Mouse (Mus musculus): ENCODE results near the gene Hist1h1d. TPM values are rescaled to one million over a fixed set of nuclear protein-coding genes. Genes with fewer than 3 reads are reported as not detected.
A peak's percentile ranks its signal among the peaks of the same experiment; 100 is the strongest.
"Not testable (repeated sequence)": the region's sequence is repeated elsewhere in the genome, so short reads cannot be mapped to it uniquely, and the experiment has no call there.

Gene Hist1h1d
- total RNA-seq, 2 experiments from 2014 or later: 3.5 TPM

DNA sequence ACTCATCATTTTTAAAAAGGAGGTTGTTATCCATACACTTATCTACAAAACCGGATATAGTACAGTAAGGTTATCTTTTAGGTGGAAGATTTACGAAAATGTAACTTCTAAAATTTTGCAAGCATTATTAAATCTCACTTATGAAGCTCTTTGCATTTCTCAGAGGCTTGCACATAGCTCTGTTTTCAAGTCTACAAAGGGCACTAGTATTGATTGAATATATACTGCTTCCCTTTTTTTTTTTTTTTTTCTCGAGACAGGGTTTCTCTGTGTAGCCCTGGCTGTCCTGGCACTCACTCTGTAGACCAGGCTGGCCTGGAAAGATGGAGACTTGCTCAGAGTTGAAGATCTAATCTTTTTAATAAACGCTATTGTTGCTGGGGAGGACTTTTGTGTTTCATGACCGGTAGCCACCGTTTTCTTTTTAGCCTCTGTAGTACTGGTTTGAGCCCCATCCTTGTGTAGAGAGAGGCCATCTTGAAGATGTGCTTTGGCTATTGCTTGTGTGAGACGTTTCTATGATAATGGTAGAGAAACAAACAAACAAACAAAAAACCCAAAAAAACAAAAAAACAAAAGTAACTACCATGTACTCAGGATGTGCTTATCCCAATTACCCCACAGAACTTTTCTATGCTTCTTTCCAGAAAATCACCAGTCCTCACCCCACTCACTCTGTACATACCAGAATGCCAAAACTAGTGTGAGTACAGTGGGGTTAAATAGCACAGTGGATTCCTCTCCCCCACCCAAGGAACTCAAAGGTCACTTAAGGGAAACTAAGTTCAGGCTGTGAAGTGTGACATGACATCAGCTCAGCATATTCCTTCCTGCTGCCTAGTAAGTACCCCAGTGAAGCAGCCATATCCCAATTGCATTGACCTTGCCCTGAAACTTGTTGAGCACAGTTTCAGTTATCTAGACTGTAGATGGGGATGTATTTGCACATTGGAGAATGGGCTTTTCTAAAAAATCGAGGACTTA, 839 bp upstream of the Hist1h1d start:
- no peak for TF ChIP-seq CTCF (IDR thresholded peaks at IDR 0.05)
- DNase-seq (ENCODE audit: extremely low spot score in 1 of 2, low spot score in 2 of 2): no peak
- peak overlapping the region; percentile 72 for H3K27ac ChIP-seq
- H3K4me3 ChIP-seq: peak overlapping the region; percentile 53
- intact Hi-C loops (cut with DNase I): no loop called here

DNA sequence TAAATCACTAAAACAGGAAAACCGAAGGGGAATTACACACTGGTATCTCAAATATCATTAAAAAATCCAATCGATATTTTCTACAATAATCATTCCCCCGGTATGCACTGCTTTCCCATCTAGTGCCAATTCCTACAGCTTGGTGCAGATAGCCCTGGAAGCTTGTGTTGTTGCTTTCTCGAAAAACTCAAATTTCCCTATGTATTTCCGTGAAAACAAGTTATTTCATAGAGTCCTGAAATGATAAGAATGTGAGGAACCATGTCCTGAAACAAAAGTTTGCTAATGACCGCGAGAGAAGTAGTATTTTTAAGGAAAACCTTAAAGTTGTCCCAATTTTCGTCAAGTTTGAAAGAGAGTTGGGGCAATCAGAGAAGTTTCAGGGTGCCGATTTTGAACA, 1.3 kb downstream of the Hist1h1d start:
- TF ChIP-seq CTCF (IDR thresholded peaks at IDR 0.05): no peak
- Histone ChIP-seq H3K4me3 (peak overlapping the region; percentile 67), H3K27ac (peak overlapping the region; percentile 70)
- intact Hi-C loops (cut with DNase I): no loop called here
- no peak for DNase-seq (ENCODE audit: extremely low spot score in 1 of 2, low spot score in 2 of 2)

DNA sequence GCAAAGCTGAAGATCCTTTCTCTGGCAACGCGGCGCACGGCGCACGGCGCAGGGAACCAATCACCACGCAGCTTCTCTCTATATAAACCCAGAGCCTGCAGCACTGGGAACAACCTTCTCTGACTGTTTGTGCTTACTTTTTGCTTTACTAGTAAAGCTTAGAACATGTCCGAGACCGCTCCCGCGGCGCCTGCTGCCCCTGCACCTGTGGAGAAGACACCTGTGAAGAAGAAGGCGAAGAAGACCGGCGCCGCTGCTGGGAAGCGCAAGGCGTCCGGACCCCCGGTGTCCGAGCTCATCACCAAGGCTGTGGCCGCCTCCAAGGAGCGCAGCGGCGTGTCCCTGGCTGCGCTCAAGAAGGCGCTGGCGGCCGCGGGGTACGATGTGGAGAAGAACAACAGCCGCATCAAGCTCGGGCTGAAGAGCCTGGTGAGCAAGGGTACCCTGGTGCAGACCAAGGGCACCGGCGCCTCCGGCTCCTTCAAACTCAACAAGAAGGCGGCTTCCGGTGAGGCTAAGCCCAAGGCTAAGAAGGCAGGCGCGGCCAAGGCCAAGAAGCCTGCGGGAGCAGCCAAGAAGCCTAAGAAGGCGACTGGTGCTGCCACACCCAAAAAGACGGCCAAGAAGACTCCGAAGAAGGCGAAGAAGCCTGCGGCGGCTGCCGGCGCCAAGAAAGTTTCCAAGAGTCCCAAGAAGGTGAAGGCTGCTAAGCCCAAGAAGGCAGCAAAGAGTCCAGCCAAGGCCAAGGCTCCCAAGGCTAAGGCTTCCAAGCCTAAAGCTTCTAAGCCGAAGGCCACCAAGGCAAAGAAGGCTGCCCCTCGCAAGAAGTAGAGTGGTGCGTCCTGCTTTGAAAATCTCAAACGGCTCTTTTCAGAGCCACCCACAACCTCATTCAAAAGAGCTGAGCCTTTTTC, 2.1 kb downstream of the Hist1h1d start:
- Histone ChIP-seq H3K27ac (peak overlapping the region; percentile 70), H3K4me3 (peak overlapping the region; percentile 67)
- intact Hi-C loops (cut with DNase I): no loop called here
- TF ChIP-seq CTCF (IDR thresholded peaks at IDR 0.05): no peak
- DNase-seq (ENCODE audit: extremely low spot score in 1 of 2, low spot score in 2 of 2): peak; percentile 71 to 79

DNA sequence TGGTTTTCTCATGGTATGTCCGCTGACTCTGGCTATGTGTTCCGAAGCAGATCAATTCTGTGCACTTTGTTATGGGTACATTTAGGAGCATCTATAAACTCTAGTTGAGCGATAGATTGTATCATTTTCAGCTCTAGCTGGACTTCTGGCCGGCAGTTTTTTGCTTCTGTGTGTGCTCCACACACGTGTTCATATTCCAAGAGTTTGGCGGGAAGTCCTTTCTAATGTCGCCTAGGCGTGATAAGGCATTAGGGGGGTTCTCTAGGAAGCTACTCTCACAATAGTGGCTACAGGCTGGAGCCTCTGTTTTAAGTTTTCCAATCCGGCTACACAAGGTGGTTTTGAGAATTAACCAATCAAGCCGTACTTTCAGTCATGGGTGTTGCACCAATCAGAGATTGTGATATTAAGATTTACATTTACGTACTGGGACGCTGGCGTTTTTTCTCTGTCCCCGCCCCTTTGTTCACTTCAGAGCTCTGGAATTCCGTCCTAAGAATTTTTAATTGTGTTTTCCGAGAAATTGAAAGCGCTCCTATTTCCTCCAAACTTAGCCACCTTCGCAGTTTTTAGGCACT, 2.9 kb downstream of the Hist1h1d start:
- DNase-seq (ENCODE audit: extremely low spot score in 1 of 2, low spot score in 2 of 2): peak; percentile 50 to 60
- intact Hi-C loops (cut with DNase I): no loop called here
- TF ChIP-seq CTCF (IDR thresholded peaks at IDR 0.05): no peak
- Histone ChIP-seq H3K27ac (peak overlapping the region; percentile 82), H3K4me3 (peak overlapping the region; percentile 67)

GRCm38 (mm10) chr13:23556906-23557305, 3.8 kb downstream of the Hist1h1d start:
- intact Hi-C loops (cut with DNase I): no loop called here
- Histone ChIP-seq H3K27ac (no peak overlapping the region; the same call in 1 of the 2 replicates), H3K4me3 (no peak overlapping the region)
- DNase-seq (ENCODE audit: extremely low spot score in 1 of 2, low spot score in 2 of 2): no peak
- TF ChIP-seq CTCF (IDR thresholded peaks at IDR 0.05): no peak

DNA sequence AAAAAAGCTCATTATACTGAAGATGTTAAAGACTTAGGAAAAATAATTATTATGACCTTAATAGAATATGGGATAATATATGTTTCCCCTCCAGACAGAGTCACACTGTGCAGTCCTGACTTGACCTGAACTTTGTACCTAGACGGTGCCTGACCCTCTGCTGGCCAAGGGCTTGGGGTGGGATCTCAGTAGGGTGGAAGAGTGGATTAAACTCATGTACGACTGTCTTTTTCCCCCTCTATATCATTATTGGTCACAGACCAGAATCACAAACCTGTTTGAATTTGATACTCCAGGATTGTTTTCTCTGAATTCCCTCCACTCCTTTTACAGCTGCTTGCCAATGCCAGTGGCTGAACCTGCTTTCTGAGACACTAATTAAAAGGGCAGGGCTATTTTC, 7.6 kb downstream of the Hist1h1d start:
- intact Hi-C loops (cut with DNase I); DNase-seq (ENCODE audit: extremely low spot score in 1 of 2, low spot score in 2 of 2); H3K4me3 ChIP-seq; H3K27ac ChIP-seq: not testable (repeated sequence)

DNA sequence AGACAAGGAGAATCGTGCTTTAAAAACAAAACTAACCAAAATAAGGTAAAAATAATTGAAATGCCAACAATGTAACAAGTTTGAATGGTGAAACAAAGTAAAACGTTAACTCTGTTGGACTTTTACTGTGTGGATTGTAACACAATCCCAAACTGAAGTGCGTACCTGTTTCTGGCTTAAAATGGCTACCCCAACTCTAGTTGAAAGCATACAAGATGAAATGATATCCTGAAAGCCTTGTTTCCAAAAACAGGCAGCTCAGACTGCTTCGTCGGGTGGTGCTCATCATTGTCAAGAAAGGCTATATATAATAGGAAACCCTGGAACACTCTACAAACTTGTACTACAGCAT, 8.4 kb downstream of the Hist1h1d start:
- DNase-seq (ENCODE audit: extremely low spot score in 1 of 2, low spot score in 2 of 2); intact Hi-C loops (cut with DNase I): not testable (repeated sequence)
- peak overlapping the region; percentile 96 for H3K27ac ChIP-seq
- H3K4me3 ChIP-seq: peak overlapping the region; percentile 71

GRCm38 (mm10) chr13:23561883-23562659, 9.0 kb downstream of the Hist1h1d start, which contains the start of gene Hist1h3e:
Hist1h3e (minus strand) TSS chr13:23562369.
- intact Hi-C loops (cut with DNase I): not testable (repeated sequence)
- peak; percentile 91 to 95 for DNase-seq (ENCODE audit: extremely low spot score in 1 of 2, low spot score in 2 of 2)
- H3K4me3 ChIP-seq: peak within 1 kb of the TSS; percentile 71
- H3K27ac ChIP-seq: peak within 1 kb of the TSS; percentile 96

DNA sequence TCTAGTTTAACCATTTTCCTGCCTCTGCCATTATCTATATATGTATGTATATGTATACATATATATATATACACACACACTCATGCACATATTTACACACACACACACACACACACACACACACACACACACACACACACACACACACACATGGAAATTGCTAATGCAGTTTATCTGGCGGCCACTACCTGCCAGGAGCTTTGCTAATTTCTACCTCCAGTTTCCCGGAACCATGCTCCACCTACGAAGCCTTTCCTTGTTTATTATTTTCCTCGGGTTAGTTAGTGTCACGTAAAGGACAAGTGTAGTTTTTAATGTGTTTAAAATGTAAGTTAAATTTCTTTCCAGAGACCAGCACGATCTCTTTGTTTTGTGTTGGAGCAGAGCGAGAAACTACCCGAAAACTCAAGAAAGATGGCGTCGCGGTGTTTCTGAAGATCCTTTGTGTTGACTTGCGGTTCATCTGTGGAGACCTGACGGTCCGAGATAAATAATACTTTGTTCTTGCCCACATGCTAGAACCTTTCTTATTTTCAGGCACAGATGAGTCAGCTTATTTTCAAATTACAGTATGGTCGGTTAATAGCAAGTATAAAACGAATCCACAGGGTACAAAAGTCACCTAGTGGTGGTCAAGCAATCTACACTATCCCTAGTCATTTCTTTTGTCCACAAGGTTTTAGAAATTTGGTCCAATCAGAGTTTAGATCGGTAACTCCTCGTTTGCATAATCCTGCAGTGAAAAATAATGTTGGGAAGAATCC, 9.8 kb downstream of the Hist1h1d start:
- Histone ChIP-seq H3K4me3 (peak overlapping the region; percentile 71), H3K27ac (peak overlapping the region; percentile 96)
- DNase-seq (ENCODE audit: extremely low spot score in 1 of 2, low spot score in 2 of 2): no peak
- intact Hi-C loops (cut with DNase I): no loop called here
- TF ChIP-seq CTCF (IDR thresholded peaks at IDR 0.05): peak; percentile 65

DNA sequence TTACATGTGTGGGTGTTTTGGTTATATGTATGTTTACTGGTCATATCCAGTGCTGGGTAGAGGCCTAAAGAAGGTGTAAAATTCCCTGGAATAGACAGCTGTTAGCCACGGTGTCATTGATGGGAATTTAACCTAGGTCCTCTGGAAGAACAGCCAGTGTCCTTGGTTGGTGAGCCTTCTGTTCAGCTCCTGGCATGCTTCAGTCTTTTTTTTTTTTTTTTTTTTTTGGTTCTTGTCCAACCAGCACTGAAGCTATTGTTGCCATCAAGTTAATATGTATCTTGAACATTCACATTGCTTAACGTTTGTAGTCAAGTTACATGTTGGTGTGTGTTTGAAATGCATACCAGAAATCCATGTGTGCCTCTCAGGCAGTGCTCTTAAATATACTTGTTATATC, 11.4 kb downstream of the Hist1h1d start:
- no peak for TF ChIP-seq CTCF (IDR thresholded peaks at IDR 0.05)
- H3K4me3 ChIP-seq: no peak overlapping the region
- H3K27ac ChIP-seq: no peak overlapping the region
- no peak for DNase-seq (ENCODE audit: extremely low spot score in 1 of 2, low spot score in 2 of 2)
- intact Hi-C loops (cut with DNase I): no loop called here

DNA sequence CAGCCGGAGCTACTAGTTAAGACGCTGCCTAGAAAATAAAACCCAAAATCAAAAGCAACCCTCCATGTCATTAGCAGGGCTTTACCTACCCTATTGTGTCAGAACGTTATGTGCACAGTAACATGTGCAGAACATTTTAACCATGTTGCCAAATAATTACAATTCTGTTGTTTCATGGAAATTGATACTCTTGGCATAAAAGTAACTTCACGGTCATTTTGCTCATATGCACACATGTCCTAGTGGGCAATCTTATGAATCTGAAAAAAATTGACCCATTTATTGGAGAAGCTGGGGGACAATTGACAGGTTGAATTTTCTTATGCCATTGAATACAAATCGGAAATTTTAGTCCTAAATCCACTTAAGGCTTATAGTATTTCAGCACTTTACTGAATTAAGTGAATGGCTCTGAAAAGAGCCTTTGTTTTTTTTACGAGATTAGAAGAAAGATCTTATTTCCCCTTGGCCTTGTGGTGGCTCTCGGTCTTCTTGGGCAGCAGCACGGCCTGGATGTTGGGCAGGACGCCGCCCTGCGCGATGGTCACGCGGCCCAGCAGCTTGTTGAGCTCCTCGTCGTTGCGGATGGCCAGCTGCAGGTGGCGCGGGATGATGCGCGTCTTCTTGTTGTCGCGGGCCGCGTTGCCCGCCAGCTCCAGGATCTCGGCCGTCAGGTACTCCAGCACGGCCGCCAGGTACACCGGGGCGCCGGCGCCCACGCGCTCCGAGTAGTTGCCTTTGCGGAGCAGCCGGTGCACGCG, 17.4 kb downstream of the Hist1h1d start:
- H3K27ac ChIP-seq: peak overlapping the region; percentile 94
- intact Hi-C loops (cut with DNase I): loop anchor here (5.0 kb wide), 1 partner anchor 38 kb away; the partner anchor contains the start of genes Hist1h2af and Hist1h4h

More for the DNA sequence above, 17.4 kb downstream of the Hist1h1d start:
- DNase-seq (ENCODE audit: extremely low spot score in 1 of 2, low spot score in 2 of 2): not testable (repeated sequence)
- H3K4me3 ChIP-seq: peak overlapping the region; percentile 55

Data from left cerebral cortex, adult 2 months (tissue).